Mouse (Mus musculus) CH12.LX (cell line): ENCODE measurements around the gene Pigm.

Source experiments
- CHD2 ChIP-seq: IDR thresholded peaks from 2 replicates; pipeline ENCODE4 v1.6.1; 2011; ENCODE audit warnings: low read length, improper control_type of control experiment
- CTCF ChIP-seq, 2 experiments: IDR thresholded peaks in 1 of 2; conservative IDR thresholded peaks in 1 of 2; 2 replicates each; pipeline ENCODE4 v1.5.1; 2011 to 2012; ENCODE audit warnings: low read depth in 2 of 2, low read length in 2 of 2, improper control_type of control experiment in 1 of 2, inconsistent platforms in 1 of 2, mild to moderate bottlenecking in 1 of 2, moderate library complexity in 1 of 2
- ELF1 ChIP-seq: IDR thresholded peaks from 2 replicates; pipeline ENCODE4 v1.6.1; 2014; ENCODE audit warnings: low read depth, mild to moderate bottlenecking, inconsistent platforms, low read length, improper control_type of control experiment
- POLR2AphosphoS2 ChIP-seq: IDR thresholded peaks from 2 replicates; pipeline ENCODE4 v1.6.1; 2011; ENCODE audit warnings: low read depth, low read length, improper control_type of control experiment
- RCOR1 ChIP-seq: conservative IDR thresholded peaks from 2 replicates; pipeline ENCODE4 v1.6.1; 2012; ENCODE audit warnings: low read depth, mild to moderate bottlenecking, inconsistent platforms, low read length, improper control_type of control experiment
- TCF12 ChIP-seq: IDR thresholded peaks from 2 replicates; pipeline ENCODE4 v1.6.1; 2014; ENCODE audit warnings: low read depth, mild to moderate bottlenecking, inconsistent platforms, low read length, improper control_type of control experiment
- UBTF ChIP-seq: IDR thresholded peaks from 2 replicates; pipeline ENCODE4 v1.6.1; 2012; ENCODE audit warnings: low read depth, mild to moderate bottlenecking, inconsistent platforms, low read length, improper control_type of control experiment, moderate library complexity

- no peak for TF ChIP-seq UBTF
- TF ChIP-seq TCF12 = no peak
- TF ChIP-seq CTCF (conservative IDR thresholded peaks at IDR 0.05 in 1 of 2, IDR thresholded peaks at IDR 0.05 in 1 of 2; ENCODE audit: low read depth in 2 of 2, low read length in 2 of 2) = no peak
- no peak for TF ChIP-seq ELF1
- TF ChIP-seq CHD2 = no peak
- TF ChIP-seq POLR2AphosphoS2 = no peak
- TF ChIP-seq RCOR1 = no peak
Observed at GRCm38 (mm10) chr1:172418642-172419041, 42.3 kb downstream of the Pigm start.
